Mouse (Mus musculus) liver, embryonic 15.5 days (tissue): ENCODE results near the gene Wasf2. TPM values are rescaled to one million over a fixed set of nuclear protein-coding genes. Genes with fewer than 3 reads are reported as not detected.

ENCODE experiments used
- ATAC-seq: fragments of 200-750 bp; cut with Nextera tagmentation; 2 replicates; pipeline ENCODE4 v1.8.0; 2017; ENCODE audit warnings: moderate number of reproducible peaks, mild to moderate bottlenecking, moderate library complexity; ENCODE audit not compliant: insufficient read depth
- H3K27ac ChIP-seq: fragments of 300-500 bp; sonication (generic); replicated peaks from 2 replicates; pipeline ENCODE4 v1.5.1; 2015; ENCODE audit warnings: mild to moderate bottlenecking, inconsistent platforms
- H3K27me3 ChIP-seq: fragments of 300-500 bp; sonication (generic); 2 replicates; pipeline ENCODE4 v1.6.1; 2015; ENCODE audit warnings: mild to moderate bottlenecking, inconsistent platforms
- H3K36me3 ChIP-seq: fragments of 300-500 bp; sonication (generic); replicated peaks from 2 replicates; pipeline ENCODE4 v1.6.1; 2015; ENCODE audit warnings: moderate library complexity, mild to moderate bottlenecking, inconsistent platforms
- H3K4me1 ChIP-seq: fragments of 300-500 bp; sonication (generic); replicated peaks from 2 replicates; pipeline ENCODE4 v1.6.1; 2015; ENCODE audit warnings: inconsistent platforms
- H3K4me2 ChIP-seq: fragments of 300-500 bp; sonication (generic); 2 replicates; pipeline ENCODE4 v1.6.1; 2015; ENCODE audit warnings: moderate library complexity, mild to moderate bottlenecking, inconsistent platforms
- H3K4me3 ChIP-seq: fragments of 300-500 bp; sonication (generic); replicated peaks from 2 replicates; pipeline ENCODE4 v1.5.1; 2015; ENCODE audit warnings: mild to moderate bottlenecking, inconsistent platforms
- H3K9ac ChIP-seq: fragments of 300-500 bp; sonication (generic); 2 replicates; pipeline ENCODE4 v1.6.1; 2015; ENCODE audit warnings: moderate library complexity, mild to moderate bottlenecking, inconsistent platforms
- H3K9me3 ChIP-seq: fragments of 300-500 bp; sonication (generic); replicated peaks from 2 replicates; pipeline ENCODE4 v1.6.1; 2016; ENCODE audit warnings: inconsistent platforms
- WGBS: fragments of 180-500 bp; shearing (Covaris S2); methylation state at CpG from one replicate; pipeline ENCODE4 v1.1.7; 2015; ENCODE audit warnings: mixed read lengths; ENCODE audit not compliant: insufficient replicate concordance; 5-methylcytosine and 5-hydroxymethylcytosine counted together
- polyA plus RNA-seq: library from polyadenylated mRNA; unstranded; fragments of >200 nt; fragmentation: Nextera tagmentation; extraction: Ambion mirVana; gene quantifications from 2 replicates; pipeline ENCODE4 v1.2.1, GENCODE M21; 2015

Wasf2 gene
- polyA plus RNA-seq, 1 experiment from 2014 or later: 52.0 TPM

DNA sequence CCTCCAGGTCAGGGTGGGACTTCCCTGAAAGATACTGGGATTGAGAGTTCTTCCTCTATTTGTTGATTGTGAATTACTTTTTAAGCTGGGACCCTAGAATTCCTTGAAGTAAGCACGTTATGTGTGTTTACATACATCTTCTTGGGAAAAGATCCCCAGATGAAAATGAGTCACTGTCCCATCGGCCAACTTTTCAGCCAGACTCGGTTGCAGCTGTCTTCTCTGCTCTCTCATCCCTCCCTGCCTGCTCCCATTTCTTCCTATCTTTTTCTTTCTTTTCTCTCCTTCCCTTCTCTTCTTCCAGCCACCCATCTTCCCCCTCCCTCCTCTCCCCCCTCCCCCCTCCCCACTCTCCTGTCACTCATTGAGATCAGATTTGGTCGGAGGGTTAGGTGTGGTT, 64.7 kb downstream of the Wasf2 start:
- Histone ChIP-seq H3K9ac (no peak overlapping the region), H3K27ac (no peak overlapping the region), H3K4me3 (no peak overlapping the region), H3K36me3 (peaks cover 73% of the 10 kb centered on the region), H3K4me1 (peaks cover 29% of the 10 kb centered on the region), H3K4me2 (no peak overlapping the region), H3K9me3 (no peaks in the 10 kb centered on the region), H3K27me3 (no peaks in the 10 kb centered on the region)
- 60% methylated on average over 4 of the region's 4 CpGs for WGBS
- no peak for ATAC-seq

DNA sequence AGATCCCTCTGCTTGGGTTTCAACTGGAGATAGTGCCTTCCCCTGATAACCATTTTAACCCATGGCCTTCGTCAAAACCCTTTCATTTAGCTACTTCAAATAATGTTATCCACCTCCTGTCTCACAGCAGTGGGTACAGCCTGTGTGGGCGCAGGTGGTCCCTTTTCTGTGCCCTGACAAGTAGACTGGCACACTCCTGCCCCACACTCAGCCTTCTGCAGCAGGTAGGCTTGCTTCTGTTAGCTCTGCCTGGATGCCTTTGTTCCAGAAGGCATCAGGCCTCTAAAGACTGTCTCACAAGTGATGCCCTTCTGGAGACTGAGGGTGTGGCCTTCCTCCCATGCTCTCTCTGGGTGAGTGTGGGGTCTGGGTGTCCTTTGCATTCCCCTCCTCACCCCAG, 65.8 kb downstream of the Wasf2 start:
- Histone ChIP-seq H3K4me2 (no peak overlapping the region), H3K9ac (no peak overlapping the region), H3K27ac (no peak overlapping the region), H3K4me3 (no peak overlapping the region), H3K9me3 (no peaks in the 10 kb centered on the region), H3K27me3 (no peaks in the 10 kb centered on the region), H3K4me1 (peaks cover 39% of the 10 kb centered on the region), H3K36me3 (peaks cover 62% of the 10 kb centered on the region)
- 66% methylated on average over 2 of the region's 2 CpGs for WGBS
- ATAC-seq: no peak

GRCm38 (mm10) chr4:133196852-133197251, 66.5 kb downstream of the Wasf2 start:
- ATAC-seq: no peak
- Histone ChIP-seq H3K36me3 (peaks cover 55% of the 10 kb centered on the region), H3K4me1 (peaks cover 42% of the 10 kb centered on the region), H3K27me3 (no peaks in the 10 kb centered on the region), H3K4me2 (no peak overlapping the region), H3K9me3 (no peaks in the 10 kb centered on the region), H3K4me3 (no peak overlapping the region), H3K9ac (no peak overlapping the region), H3K27ac (no peak overlapping the region)
- WGBS: 76% methylated on average over 7 of the region's 7 CpGs

DNA sequence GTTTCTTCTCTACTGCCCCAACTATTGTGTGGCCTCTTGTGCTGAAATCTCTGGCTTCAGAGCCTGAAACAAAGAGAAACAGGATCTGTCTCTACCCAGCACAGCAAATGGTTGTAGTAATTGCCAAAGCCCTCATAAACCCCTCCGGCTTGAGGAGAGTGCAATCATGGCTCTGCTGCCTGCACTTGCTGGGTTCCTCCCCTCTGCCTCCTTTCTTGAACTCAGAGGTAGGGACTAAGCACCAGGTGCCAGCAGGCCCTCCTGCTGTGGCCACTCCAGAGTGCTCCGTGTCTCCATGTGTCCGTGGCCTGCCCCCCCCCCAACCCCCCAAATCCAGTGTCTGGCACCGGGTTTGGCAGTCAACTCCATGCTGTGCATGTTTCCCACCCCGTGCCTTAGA, 67.0 kb downstream of the Wasf2 start:
- no peak overlapping the region for H3K9ac ChIP-seq
- H3K4me3 ChIP-seq: no peak overlapping the region
- H3K9me3 ChIP-seq: no peaks in the 10 kb centered on the region
- ATAC-seq: no peak
- 57% methylated on average over 5 of the region's 5 CpGs for WGBS
- H3K4me2 ChIP-seq: no peak overlapping the region
- H3K27me3 ChIP-seq: no peaks in the 10 kb centered on the region
- H3K4me1 ChIP-seq: peaks cover 42% of the 10 kb centered on the region
- H3K27ac ChIP-seq: no peak overlapping the region
- peaks cover 50% of the 10 kb centered on the region for H3K36me3 ChIP-seq

- peaks cover 42% of the 10 kb centered on the region for H3K4me1 ChIP-seq
Observed at GRCm38 (mm10) chr4:133197801-133198286, 67.5 kb downstream of the Wasf2 start.

DNA sequence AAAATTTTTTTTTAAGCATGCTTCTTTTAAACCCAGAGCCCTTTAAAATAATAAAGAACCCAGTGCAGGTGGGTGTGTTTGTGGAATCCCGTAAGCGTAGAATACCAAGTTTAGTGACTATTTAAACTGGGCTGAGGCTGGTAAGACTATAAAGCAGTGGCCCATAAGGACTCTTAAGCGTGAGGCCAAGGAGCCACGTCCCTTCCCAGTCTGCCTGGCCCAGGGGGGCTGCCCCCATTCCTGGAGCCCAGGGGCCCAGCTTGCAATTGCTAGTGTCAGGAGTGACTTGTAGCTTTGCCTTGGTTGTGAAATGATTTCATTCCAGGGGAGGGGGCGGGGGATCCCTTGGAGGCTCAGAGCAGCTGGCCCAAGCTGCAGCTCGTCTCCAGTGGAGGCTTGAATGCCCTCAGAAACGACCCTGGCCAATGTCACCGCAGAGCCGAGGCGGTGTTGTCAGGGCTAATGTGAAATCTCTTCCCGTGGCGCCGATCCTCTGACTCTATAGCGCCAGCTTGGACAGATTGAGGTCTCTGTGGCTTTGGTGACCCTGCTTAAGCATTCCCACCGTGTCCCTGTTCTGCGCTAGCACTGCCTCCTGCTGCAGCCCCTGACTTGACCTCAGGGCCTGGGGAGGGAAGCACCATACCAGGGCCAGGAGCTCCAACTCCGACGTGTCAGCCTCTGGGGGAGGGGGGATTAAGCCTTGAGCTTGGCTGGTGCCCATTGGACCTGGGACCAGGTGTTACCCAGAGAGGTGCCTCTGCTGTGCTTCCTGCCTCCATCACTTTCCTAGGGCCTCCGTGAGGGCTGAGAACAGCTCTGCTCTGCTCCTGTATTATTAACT, 68.3 kb downstream of the Wasf2 start:
- Histone ChIP-seq H3K27ac (no peak overlapping the region), H3K36me3 (peaks cover 38% of the 10 kb centered on the region), H3K27me3 (no peaks in the 10 kb centered on the region), H3K4me1 (peaks cover 42% of the 10 kb centered on the region), H3K9ac (no peak overlapping the region), H3K9me3 (no peaks in the 10 kb centered on the region), H3K4me3 (no peak overlapping the region), H3K4me2 (no peak overlapping the region)
- 63% methylated on average over 19 of the region's 19 CpGs for WGBS
- no peak for ATAC-seq

More at GRCm38 (mm10) chr4:133197801-133198286, 67.5 kb downstream of the Wasf2 start:
- no peaks in the 10 kb centered on the region for H3K27me3 ChIP-seq
- 77% methylated on average over 13 of the region's 13 CpGs for WGBS
- H3K27ac ChIP-seq: no peak overlapping the region
- H3K4me3 ChIP-seq: no peak overlapping the region
- H3K4me2 ChIP-seq: no peak overlapping the region
- no peaks in the 10 kb centered on the region for H3K9me3 ChIP-seq
- ATAC-seq: peak; percentile 36; the same call in 1 of the 2 replicates
- no peak overlapping the region for H3K9ac ChIP-seq
- peaks cover 45% of the 10 kb centered on the region for H3K36me3 ChIP-seq

GRCm38 (mm10) chr4:133199743-133200142, 69.4 kb downstream of the Wasf2 start:
- 74% methylated on average over 6 of the region's 6 CpGs for WGBS

GRCm38 (mm10) chr4:133200343-133200742, 70.0 kb downstream of the Wasf2 start:
- Histone ChIP-seq H3K9ac (no peak overlapping the region), H3K27me3 (0 out of 2 replicates have a peak, but pooled peaks cover 4% of the 10 kb centered on the region), H3K4me3 (no peak overlapping the region), H3K4me2 (no peak overlapping the region), H3K36me3 (peaks cover 20% of the 10 kb centered on the region), H3K4me1 (peaks cover 45% of the 10 kb centered on the region), H3K9me3 (no peaks in the 10 kb centered on the region), H3K27ac (no peak overlapping the region)
- no peak for ATAC-seq
- WGBS: 76% methylated on average over 21 of the region's 21 CpGs

More at GRCm38 (mm10) chr4:133199743-133200142, 69.4 kb downstream of the Wasf2 start:
- no peak overlapping the region for H3K9ac ChIP-seq
- peaks cover 26% of the 10 kb centered on the region for H3K36me3 ChIP-seq
- H3K4me1 ChIP-seq: peaks cover 45% of the 10 kb centered on the region
- ATAC-seq: no peak
- 0 out of 2 replicates have a peak, but pooled peaks cover 4% of the 10 kb centered on the region for H3K27me3 ChIP-seq
- no peak overlapping the region for H3K4me2 ChIP-seq
- no peak overlapping the region for H3K4me3 ChIP-seq
- no peak overlapping the region for H3K27ac ChIP-seq
- no peaks in the 10 kb centered on the region for H3K9me3 ChIP-seq

- Histone ChIP-seq H3K9ac (no peak overlapping the region), H3K9me3 (no peaks in the 10 kb centered on the region), H3K4me3 (no peak overlapping the region), H3K27me3 (0 out of 2 replicates have a peak, but pooled peaks cover 4% of the 10 kb centered on the region), H3K27ac (no peak overlapping the region), H3K36me3 (peaks cover 12% of the 10 kb centered on the region), H3K4me2 (no peak overlapping the region), H3K4me1 (peaks cover 45% of the 10 kb centered on the region)
- ATAC-seq: no peak
- WGBS: 63% methylated on average over 8 of the region's 8 CpGs
Observed at GRCm38 (mm10) chr4:133201006-133201771, 70.9 kb downstream of the Wasf2 start.

- Histone ChIP-seq H3K4me1 (peaks cover 41% of the 10 kb centered on the region), H3K27ac (no peak overlapping the region), H3K9ac (no peak overlapping the region), H3K4me3 (no peak overlapping the region), H3K36me3 (peaks cover 1% of the 10 kb centered on the region; the same call in 1 of the 2 replicates), H3K4me2 (no peak overlapping the region), H3K9me3 (no peaks in the 10 kb centered on the region), H3K27me3 (0 out of 2 replicates have a peak, but pooled peaks cover 4% of the 10 kb centered on the region)
- ATAC-seq: no peak
- WGBS: 74% methylated on average over 3 of the region's 3 CpGs
Observed at GRCm38 (mm10) chr4:133202254-133202653, 71.9 kb downstream of the Wasf2 start.

DNA sequence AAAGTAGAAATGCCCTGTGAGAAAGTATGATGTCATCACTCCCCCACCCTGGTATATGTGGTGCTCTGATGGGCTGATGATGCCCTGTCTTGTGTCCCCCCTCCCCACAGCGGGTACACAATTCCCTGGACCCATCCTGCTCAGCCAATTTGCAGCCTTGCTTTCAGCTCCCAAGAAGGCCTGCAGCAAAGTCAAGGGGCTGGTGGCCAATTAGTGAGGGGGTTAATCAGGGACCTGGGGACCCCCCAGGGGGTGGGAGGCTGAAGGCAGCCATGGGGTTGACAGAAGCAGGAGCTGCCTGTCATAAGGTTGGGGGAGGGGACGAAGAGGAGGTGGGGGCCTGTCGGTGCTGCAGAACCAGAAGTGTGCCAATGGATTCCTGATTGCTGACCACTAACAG, 73.3 kb downstream of the Wasf2 start:
- no peak for ATAC-seq

More for the DNA sequence above, 73.3 kb downstream of the Wasf2 start:
- H3K27me3 ChIP-seq: peaks cover 16% of the 10 kb centered on the region
- WGBS: 51% methylated on average over 3 of the region's 3 CpGs
- no peak overlapping the region for H3K4me2 ChIP-seq
- no peak overlapping the region for H3K9ac ChIP-seq
- H3K4me3 ChIP-seq: no peak overlapping the region
- peaks cover 29% of the 10 kb centered on the region for H3K4me1 ChIP-seq
- H3K27ac ChIP-seq: no peak overlapping the region
- no peaks in the 10 kb centered on the region for H3K36me3 ChIP-seq
- no peaks in the 10 kb centered on the region for H3K9me3 ChIP-seq
